Mouse (Mus musculus) liver, embryonic 13.5 days (tissue): ENCODE data around the gene Plekhf1. TPM values are rescaled to one million over a fixed set of nuclear protein-coding genes. Genes with fewer than 3 reads are reported as not detected.

Experiments
- ATAC-seq: fragments of 200-750 bp; cut with Nextera tagmentation; 2 replicates; pipeline ENCODE4 v1.8.0; 2017; ENCODE audit warnings: low read depth, mild to moderate bottlenecking, moderate number of reproducible peaks, moderate library complexity
- DNase-seq: peaks from one replicate; pipeline ENCODE4 v3.0.0; 2022
- H3K27ac ChIP-seq: fragments of 300-500 bp; sonication (generic); 2 replicates; pipeline ENCODE4 v1.5.1; 2015; ENCODE audit warnings: moderate library complexity, mild to moderate bottlenecking, inconsistent platforms
- H3K27me3 ChIP-seq: fragments of 300-500 bp; sonication (generic); 2 replicates; pipeline ENCODE4 v1.6.1; 2015; ENCODE audit warnings: mild to moderate bottlenecking, inconsistent platforms
- H3K36me3 ChIP-seq: fragments of 300-500 bp; sonication (generic); 2 replicates; pipeline ENCODE4 v1.6.1; 2015; ENCODE audit warnings: mild to moderate bottlenecking, inconsistent platforms
- H3K4me1 ChIP-seq: fragments of 300-500 bp; sonication (generic); replicated peaks from 2 replicates; pipeline ENCODE4 v1.6.1; 2015; ENCODE audit warnings: inconsistent platforms
- H3K4me2 ChIP-seq: fragments of 300-500 bp; sonication (generic); 2 replicates; pipeline ENCODE4 v1.6.1; 2015; ENCODE audit warnings: inconsistent platforms, mild to moderate bottlenecking, moderate library complexity
- H3K4me3 ChIP-seq: fragments of 300-500 bp; sonication (generic); replicated peaks from 2 replicates; pipeline ENCODE4 v1.5.1; 2015; ENCODE audit warnings: mild to moderate bottlenecking, inconsistent platforms
- H3K9ac ChIP-seq: fragments of 300-500 bp; sonication (generic); 2 replicates; pipeline ENCODE4 v1.6.1; 2015; ENCODE audit warnings: mild to moderate bottlenecking, inconsistent platforms
- H3K9me3 ChIP-seq: fragments of 300-500 bp; sonication (generic); replicated peaks from 2 replicates; pipeline ENCODE4 v1.6.1; 2016; ENCODE audit warnings: inconsistent platforms
- WGBS: fragments of 180-500 bp; shearing (Covaris S2); methylation state at CpG from one replicate; pipeline ENCODE4 v1.1.7; 2015; ENCODE audit not compliant: insufficient replicate concordance; 5-methylcytosine and 5-hydroxymethylcytosine counted together
- polyA plus RNA-seq: library from polyadenylated mRNA; unstranded; fragments of >200 nt; fragmentation: Nextera tagmentation; extraction: Ambion mirVana; gene quantifications from 2 replicates; pipeline ENCODE4 v1.2.1, GENCODE M21; 2015

Plekhf1 gene
- polyA plus RNA-seq, 1 experiment from 2014 or later: 0.46 TPM

DNA sequence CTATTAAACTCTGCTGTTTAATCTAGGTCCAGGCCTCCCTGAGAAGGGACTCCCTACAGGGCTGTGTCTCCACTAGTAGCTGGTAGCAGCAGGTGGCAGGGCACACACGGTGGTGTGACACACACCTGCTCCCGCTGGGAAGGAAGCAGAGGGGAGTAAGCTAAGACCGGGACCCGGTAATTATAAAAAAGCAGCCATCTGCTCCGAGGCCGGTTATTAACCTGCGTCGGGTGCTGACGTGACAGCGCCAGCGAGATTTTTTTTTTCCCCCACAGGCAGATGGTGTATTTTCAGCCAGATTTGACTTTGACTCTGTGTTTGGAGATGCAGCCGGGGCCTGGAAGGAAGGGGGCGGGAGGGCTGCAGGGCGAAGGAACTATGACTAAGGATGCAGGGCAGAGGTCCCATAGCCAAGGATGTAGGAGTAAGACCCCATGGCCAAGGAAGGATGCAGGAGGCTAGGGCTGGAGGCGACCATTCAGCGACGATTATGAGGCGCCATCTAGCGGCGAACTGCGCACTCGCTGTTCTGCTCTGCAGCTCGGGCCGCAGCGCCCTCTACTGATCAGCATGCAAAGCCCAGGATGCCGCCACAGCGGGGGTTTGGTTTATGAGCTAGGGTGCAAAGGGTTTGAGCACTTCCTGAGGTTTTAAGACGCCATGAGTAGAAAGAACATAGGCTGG is 27.1 kb downstream of the Plekhf1 start:
- Histone ChIP-seq H3K36me3 (no peaks in the 10 kb centered on the region; the same call in 1 of the 2 replicates), H3K27ac (no peak overlapping the region), H3K4me3 (no peak overlapping the region), H3K4me2 (peak overlapping the region; percentile 30), H3K9ac (no peak overlapping the region), H3K27me3 (no peaks in the 10 kb centered on the region), H3K9me3 (0 out of 2 replicates have a peak, but pooled peaks cover 5% of the 10 kb centered on the region), H3K4me1 (peaks cover 5% of the 10 kb centered on the region; the same call in 1 of the 2 replicates)
- DNase-seq: peak; percentile 65
- WGBS: 9% methylated on average over 28 of the region's 28 CpGs
- ATAC-seq: peak; percentile 73

- 51% methylated on average over 8 of the region's 8 CpGs for WGBS
- peaks cover 5% of the 10 kb centered on the region; the same call in 1 of the 2 replicates for H3K4me1 ChIP-seq
- H3K9me3 ChIP-seq: 0 out of 2 replicates have a peak, but pooled peaks cover 5% of the 10 kb centered on the region
- H3K36me3 ChIP-seq: no peaks in the 10 kb centered on the region; the same call in 1 of the 2 replicates
- DNase-seq: no peak
- H3K27ac ChIP-seq: no peak overlapping the region
- no peaks in the 10 kb centered on the region for H3K27me3 ChIP-seq
- H3K4me3 ChIP-seq: no peak overlapping the region
- no peak overlapping the region for H3K9ac ChIP-seq
- no peak for ATAC-seq
- peak overlapping the region; percentile 30; the same call in 1 of the 2 replicates for H3K4me2 ChIP-seq
Observed at GRCm38 (mm10) chr7:38199907-38200605, 27.8 kb downstream of the Plekhf1 start.

DNA sequence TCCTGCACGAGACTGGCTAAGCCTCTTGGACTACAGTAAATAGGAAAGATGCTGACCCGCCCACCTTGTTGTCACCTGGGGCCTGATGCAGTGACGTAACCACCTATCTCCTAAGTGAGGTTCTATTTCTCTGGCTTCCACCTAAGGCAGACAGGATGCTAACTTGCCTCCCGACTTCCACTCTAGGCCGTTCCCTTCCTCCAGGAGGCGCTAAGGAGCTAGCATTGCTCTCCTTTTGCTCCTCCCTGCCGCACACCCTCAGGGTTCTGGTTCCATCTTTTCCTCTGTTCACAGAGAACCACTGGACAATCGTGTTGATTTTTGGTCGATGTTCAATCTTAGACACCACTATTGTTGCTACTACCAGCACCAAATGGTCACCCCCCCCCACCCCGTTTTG is 36.2 kb downstream of the Plekhf1 start:
- Histone ChIP-seq H3K4me2 (no peak overlapping the region), H3K4me1 (peaks cover 6% of the 10 kb centered on the region; the same call in 1 of the 2 replicates), H3K4me3 (no peak overlapping the region), H3K36me3 (peaks cover 6% of the 10 kb centered on the region; the same call in 1 of the 2 replicates), H3K27ac (no peak overlapping the region), H3K9ac (no peak overlapping the region), H3K9me3 (no peaks in the 10 kb centered on the region), H3K27me3 (no peaks in the 10 kb centered on the region)
- DNase-seq (no peak), ATAC-seq (no peak)
- WGBS: 54% methylated on average over 10 of the region's 10 CpGs

- Histone ChIP-seq H3K4me2 (no peak overlapping the region), H3K4me3 (no peak overlapping the region), H3K4me1 (peaks cover 6% of the 10 kb centered on the region; the same call in 1 of the 2 replicates), H3K27ac (no peak overlapping the region), H3K27me3 (no peaks in the 10 kb centered on the region), H3K9me3 (no peaks in the 10 kb centered on the region), H3K9ac (no peak overlapping the region), H3K36me3 (peaks cover 6% of the 10 kb centered on the region; the same call in 1 of the 2 replicates)
- ATAC-seq (no peak), DNase-seq (no peak)
- 78% methylated on average over 8 of the region's 8 CpGs for WGBS
Observed at GRCm38 (mm10) chr7:38191146-38191545, 36.7 kb downstream of the Plekhf1 start.

- peaks cover 6% of the 10 kb centered on the region; the same call in 1 of the 2 replicates for H3K36me3 ChIP-seq
- H3K9me3 ChIP-seq: no peaks in the 10 kb centered on the region
- H3K4me1 ChIP-seq: peaks cover 7% of the 10 kb centered on the region
- no peak for DNase-seq
- no peak overlapping the region for H3K27ac ChIP-seq
- no peak overlapping the region for H3K4me3 ChIP-seq
- H3K4me2 ChIP-seq: no peak overlapping the region
- no peak overlapping the region for H3K9ac ChIP-seq
- 77% methylated on average over 8 of the region's 8 CpGs for WGBS
- H3K27me3 ChIP-seq: no peaks in the 10 kb centered on the region
- no peak for ATAC-seq
Observed at GRCm38 (mm10) chr7:38190056-38190835, 37.6 kb downstream of the Plekhf1 start.

DNA sequence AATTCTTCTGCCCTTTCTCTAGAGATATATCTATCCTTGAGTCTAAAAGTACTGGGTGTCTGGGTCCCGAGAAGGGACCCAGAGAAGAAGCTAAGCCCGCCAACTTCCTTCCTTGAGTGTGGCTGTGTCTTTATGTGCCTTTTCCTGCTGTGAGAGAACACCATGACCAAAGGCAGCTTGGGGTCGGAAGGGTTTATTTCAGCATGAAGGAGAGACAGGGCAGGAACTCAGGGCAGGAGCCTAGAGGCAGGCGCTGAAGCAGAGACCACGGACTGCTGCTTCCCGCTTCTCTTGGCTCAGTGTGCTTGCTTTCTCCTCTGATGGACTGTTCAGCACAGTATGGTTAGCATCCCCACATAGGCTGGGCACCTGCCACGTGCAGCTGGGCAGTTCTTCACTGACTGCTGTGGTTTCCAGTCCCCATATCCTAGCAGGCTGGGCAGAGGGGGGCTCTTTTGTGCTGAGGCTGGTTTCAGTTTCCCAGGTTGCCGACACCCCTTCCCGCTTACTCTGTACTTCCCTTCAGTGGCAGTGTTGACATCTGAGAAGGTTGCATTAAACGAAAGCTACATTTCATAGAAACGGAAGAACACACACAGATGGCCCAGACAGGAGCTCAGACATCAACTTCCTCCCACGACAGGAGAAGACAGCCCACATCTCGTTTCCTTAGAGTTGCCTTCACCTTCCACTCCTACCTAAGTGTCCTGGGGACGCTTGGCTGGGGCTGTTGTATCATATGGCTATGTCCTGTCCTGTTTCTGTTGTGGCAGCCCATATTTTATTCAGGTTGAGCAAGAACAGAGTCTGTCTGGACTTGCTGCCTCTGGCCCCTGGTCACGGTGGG is 38.5 kb downstream of the Plekhf1 start:
- WGBS: 36% methylated on average over 15 of the region's 15 CpGs

GRCm38 (mm10) chr7:38188281-38189075 is 39.3 kb downstream of the Plekhf1 start:
- Histone ChIP-seq H3K4me2 (no peak overlapping the region), H3K27ac (0 out of 2 replicates have a peak overlapping the region, but pooled peaks have one; percentile 56)
- WGBS: 66% methylated on average over 8 of the region's 8 CpGs

More for the DNA sequence above, 38.5 kb downstream of the Plekhf1 start:
- DNase-seq: no peak
- H3K9ac ChIP-seq: no peak overlapping the region
- H3K36me3 ChIP-seq: peaks cover 6% of the 10 kb centered on the region; the same call in 1 of the 2 replicates
- no peaks in the 10 kb centered on the region for H3K27me3 ChIP-seq
- H3K4me2 ChIP-seq: peak overlapping the region; percentile 15; the same call in 1 of the 2 replicates
- no peak overlapping the region for H3K4me3 ChIP-seq
- peak overlapping the region; percentile 56; the same call in 1 of the 2 replicates for H3K27ac ChIP-seq
- 0 out of 2 replicates have a peak, but pooled peaks have one; percentile 23 for ATAC-seq
- H3K9me3 ChIP-seq: no peaks in the 10 kb centered on the region
- H3K4me1 ChIP-seq: peaks cover 16% of the 10 kb centered on the region

DNA sequence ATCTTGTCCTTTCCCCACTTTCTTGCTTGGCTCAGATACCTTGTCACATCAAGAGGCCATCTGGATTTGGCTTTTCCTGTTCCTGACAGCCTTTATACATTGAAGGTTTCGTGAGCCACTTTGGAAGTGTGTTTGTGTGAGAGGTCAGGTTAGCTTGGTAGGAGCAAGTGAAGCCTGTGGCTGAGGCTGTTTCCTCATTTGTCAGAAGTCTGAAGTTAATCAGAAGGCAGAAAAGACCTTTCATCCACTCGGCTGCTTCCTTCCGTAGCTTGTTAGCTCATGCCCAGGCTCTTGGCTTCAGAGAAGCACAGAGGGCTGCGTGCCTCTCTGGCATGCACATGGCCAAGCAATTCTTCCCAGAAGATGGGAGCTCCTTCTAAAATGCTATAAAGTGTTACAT is 40.0 kb downstream of the Plekhf1 start:
- peaks cover 30% of the 10 kb centered on the region for H3K4me1 ChIP-seq
- no peaks in the 10 kb centered on the region for H3K9me3 ChIP-seq
- H3K36me3 ChIP-seq: peaks cover 6% of the 10 kb centered on the region; the same call in 1 of the 2 replicates
- H3K4me2 ChIP-seq: no peak overlapping the region
- no peak overlapping the region for H3K9ac ChIP-seq
- 0 out of 2 replicates have a peak overlapping the region, but pooled peaks have one; percentile 34 for H3K27ac ChIP-seq
- no peak for ATAC-seq
- no peak overlapping the region for H3K4me3 ChIP-seq
- no peaks in the 10 kb centered on the region for H3K27me3 ChIP-seq
- no peak for DNase-seq
- 31% methylated on average over 4 of the region's 4 CpGs for whole genome bisulfite sequencing

More at GRCm38 (mm10) chr7:38188281-38189075, 39.3 kb downstream of the Plekhf1 start:
- Histone ChIP-seq H3K4me1 (peaks cover 23% of the 10 kb centered on the region), H3K4me3 (no peak overlapping the region), H3K36me3 (peaks cover 6% of the 10 kb centered on the region; the same call in 1 of the 2 replicates), H3K9me3 (no peaks in the 10 kb centered on the region), H3K9ac (no peak overlapping the region), H3K27me3 (no peaks in the 10 kb centered on the region)
- ATAC-seq: no peak
- DNase-seq: no peak

- no peak for DNase-seq
- ATAC-seq: no peak
- Histone ChIP-seq H3K9ac (no peak overlapping the region), H3K27ac (0 out of 2 replicates have a peak overlapping the region, but pooled peaks have one; percentile 40), H3K36me3 (peaks cover 6% of the 10 kb centered on the region; the same call in 1 of the 2 replicates), H3K4me3 (no peak overlapping the region), H3K27me3 (no peaks in the 10 kb centered on the region), H3K4me1 (peaks cover 38% of the 10 kb centered on the region), H3K9me3 (no peaks in the 10 kb centered on the region), H3K4me2 (no peak overlapping the region)
- WGBS: 22% methylated on average over 4 of the region's 4 CpGs
Observed at GRCm38 (mm10) chr7:38186861-38187260, 41.0 kb downstream of the Plekhf1 start.
